Mouse (Mus musculus) neutrophil, adult 5-6 weeks (primary cell): ENCODE measurements around the gene Atg4c. TPM values are rescaled to one million over a fixed set of nuclear protein-coding genes. Genes with fewer than 3 reads are reported as not detected.

Source experiments
- ATAC-seq: fragments of 151-379, 151-347 bp; 2 replicates; pipeline ENCODE4 v1.8.0; 2017; ENCODE audit warnings: mild to moderate bottlenecking, moderate TSS enrichment; ENCODE audit not compliant: insufficient number of reproducible peaks, poor library complexity, low FRiP score, severe bottlenecking; ENCODE audit errors: extremely low read depth
- total RNA-seq: library from RNA; stranded (forward); fragments of 200-1000 nt; gene quantifications from 2 replicates; pipeline ENCODE4 v1.2.3, GENCODE M21; 2017

The Atg4c gene
- total RNA-seq, 1 experiment from 2014 or later: 10.7 TPM

GRCm38 (mm10) chr4:99182660-99183431 lies 10.9 kb upstream of the Atg4c start:
- ATAC-seq: peak; percentile 53; the same call in 1 of the 2 replicates

DNA sequence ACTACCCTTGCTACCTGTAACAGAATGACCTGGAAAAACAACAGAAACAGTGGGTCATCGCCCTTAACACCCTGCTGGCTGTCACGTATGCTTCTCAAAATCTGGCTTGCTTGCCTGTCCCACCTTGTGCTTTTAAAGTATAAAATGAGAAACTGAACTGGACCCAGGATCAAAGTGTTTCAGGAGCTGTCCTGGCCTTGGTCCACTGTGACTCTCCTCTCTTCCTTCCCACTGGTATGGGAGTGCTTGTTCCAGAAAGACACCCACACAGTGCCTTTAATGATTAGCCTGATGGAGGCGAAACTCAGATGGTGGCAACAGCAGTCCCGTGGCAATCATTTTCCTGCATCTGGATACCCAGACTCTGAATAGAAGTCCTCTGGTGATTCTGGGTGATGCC lies 9.1 kb upstream of the Atg4c start:
- ATAC-seq: no peak

DNA sequence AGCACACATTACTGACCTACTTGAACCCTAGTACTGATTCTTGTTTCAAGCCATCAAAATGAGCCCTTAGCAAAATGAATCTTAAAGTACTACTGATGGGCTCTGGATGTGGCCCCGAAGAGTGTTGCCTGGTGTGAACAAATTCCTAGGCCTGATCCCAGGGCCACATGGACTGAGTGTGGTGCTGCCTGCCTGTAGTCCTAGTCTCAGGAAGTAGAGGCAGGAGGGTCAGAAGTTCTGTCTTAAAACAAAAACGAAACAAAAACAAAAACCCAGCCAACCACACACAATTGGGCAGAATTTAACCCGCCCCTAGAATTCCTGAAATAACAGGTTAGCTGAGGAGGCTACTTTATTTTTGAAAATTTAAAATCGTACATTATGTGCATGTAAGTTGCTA lies 8.4 kb upstream of the Atg4c start:
- ATAC-seq: no peak

DNA sequence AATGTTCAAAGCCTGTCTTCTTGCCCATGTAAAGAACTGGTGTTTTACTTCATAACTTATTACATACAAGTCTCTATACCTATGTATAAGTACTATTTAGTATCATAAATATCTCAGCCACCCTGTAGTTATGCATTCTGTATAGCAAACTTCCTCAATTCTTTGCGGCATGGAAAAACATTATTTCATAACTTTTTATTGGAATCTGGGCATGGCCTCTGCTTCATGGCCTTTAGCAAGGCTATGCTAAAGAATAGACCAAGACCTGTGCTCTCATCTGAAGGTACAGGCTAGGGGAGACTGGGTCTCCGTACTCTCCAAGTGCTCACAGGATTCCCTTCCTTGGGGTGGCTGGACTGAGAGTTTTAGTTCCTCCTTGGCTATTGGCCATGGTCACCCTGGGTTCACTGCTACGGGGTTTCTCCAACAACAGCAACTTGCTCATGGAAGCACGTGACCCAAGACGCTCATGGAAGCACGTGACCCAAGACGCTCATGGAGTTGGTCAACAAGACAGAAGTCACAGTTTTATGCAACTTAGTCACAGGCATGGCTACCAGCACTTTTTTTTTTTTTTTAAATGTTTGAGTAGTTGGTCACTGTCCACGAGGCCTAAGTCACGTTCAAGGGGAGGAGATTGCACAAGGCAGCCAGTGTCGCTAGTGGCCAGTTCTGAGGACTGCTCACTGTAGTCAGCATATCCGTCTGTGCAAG lies 7.2 kb upstream of the Atg4c start:
- ATAC-seq: peak; percentile 59

DNA sequence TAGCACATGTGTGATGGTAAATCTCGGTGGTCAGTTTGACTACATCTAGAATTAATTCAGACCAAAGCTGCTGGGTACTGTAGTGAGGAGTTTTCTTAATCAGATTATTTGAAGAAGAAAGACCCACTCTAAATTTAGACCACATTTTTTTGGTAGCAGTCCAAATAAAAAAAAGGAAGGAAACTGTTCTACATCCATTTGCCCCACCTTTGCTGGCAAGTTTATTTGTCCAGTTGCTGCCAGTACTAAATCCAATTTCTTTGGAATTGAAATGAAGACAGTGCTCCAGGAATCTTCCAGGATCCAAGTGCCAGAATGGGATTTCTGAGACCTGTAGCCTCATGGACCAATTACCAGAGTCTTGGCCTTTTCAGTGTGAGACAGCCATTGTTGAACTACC lies 1.1 kb upstream of the Atg4c start:
- ATAC-seq: no peak

DNA sequence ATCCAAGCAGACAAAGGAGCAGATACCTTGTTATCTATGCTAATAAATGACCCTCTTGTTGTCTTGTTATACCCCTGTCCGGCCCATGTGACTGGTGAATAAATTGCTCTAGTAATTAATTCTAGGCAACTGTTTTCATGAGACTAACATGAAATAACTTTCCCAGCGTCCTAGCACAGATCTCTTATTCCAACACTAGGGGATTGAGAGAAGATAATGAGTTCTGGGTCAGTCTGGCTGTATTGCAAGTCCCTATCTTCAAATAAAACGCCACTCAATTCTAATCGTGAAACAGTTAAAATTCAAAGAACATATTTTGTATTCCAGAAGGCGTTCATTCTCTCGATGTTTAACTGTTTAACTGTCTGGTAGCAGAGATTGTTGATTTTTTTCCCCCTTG lies 520 bp upstream of the Atg4c start:
- ATAC-seq: no peak

DNA sequence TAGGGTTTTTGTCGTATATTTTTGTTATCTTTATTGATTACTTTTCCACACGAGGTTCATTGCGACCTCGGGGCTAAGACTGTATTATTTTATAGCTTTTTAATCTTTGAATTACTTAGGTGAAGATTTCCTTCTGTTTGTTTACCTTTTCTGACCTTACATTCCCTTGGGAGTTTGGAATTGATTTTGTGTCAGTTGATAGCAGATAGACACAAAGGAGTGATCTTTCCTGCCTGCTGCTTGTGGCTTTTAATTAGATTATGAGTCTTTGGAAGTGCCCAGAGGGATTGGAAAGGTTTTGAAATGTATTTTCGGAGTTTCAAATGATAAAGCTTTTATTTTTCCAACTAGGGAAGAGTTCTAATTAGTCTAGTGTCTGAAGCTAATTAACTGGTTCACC lies 1.1 kb downstream of the Atg4c start:
- no peak for ATAC-seq

GRCm38 (mm10) chr4:99198721-99199120 lies 5.0 kb downstream of the Atg4c start:
- ATAC-seq: no peak

DNA sequence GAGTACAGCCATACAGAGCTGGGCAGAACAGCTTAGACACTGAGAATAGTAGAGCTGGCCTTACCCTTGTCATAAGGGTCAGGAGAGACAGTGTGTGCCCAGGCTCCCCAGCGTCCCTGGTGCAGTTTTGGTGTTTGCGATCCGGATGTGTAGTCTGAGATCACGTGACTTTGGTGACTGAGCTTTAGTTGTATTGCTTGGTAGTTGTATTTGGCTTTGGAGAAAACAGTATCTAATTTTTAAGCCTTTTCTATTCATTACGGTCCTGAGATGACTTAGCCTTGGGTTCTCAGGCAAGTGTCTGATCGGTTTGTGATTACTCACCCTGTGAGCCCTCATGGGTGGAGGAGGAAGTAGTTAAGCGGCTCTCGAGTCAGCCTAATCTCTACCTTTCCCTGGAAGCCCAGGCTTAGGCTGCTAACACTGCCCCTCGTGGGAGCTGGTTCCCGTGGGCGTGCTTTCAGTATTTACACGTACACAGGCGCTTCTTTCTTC lies 6.1 kb downstream of the Atg4c start:
- peak; percentile 70 for ATAC-seq

DNA sequence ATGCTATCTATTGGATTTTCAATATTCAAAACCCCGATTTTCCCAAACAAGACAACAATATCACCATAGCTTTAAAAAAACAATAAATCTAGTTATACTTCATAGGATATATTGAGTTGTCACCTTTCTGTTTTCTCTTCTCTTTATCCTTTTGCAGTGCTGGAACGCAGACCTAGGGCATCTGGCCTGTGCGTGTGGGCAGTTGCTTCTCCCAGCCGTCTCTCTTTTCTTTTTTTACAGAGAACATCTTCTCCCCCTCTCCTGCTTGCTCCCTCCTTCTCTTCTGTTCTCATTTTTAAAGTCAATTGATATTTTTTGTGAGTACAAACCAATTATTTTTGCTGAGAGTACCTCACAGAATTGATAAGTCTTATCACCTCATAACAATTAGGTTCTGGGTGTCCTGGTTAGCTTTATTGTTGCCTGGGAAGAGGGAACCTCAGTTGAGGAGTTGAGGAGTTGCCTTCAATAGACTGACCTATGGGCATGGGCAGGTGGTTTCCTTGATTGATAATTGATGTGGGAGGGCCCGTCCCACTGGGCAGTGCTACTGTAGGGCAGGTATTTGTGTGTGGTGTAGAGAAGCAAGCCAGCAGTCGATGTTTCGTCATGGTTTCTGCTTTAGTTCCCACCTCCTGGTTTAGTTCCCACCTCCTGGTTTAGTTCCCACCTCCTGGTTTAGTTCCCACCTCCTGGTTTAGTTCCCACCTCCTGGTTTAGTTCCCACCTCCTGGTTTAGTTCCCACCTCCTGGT lies 6.8 kb downstream of the Atg4c start:
- no peak for ATAC-seq

DNA sequence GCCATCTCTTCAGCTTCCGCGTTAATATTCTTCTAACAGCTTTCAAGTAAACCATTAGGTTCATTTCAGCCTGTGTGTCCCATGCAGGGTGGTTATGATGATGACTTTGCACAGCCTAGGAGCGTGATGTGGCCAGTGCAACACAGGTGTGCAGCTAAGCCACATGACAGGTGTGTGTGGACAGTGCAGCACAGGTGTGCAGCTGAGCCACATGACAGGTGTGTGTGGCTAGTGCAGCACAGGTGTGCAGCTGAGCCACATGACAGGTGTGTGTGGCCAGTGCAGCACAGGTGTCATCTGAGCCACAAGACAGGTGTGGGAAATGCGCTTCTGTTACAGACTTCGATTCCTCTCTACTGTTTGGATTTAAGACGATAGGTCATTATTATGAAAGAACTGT lies 12.0 kb downstream of the Atg4c start:
- no peak for ATAC-seq

DNA sequence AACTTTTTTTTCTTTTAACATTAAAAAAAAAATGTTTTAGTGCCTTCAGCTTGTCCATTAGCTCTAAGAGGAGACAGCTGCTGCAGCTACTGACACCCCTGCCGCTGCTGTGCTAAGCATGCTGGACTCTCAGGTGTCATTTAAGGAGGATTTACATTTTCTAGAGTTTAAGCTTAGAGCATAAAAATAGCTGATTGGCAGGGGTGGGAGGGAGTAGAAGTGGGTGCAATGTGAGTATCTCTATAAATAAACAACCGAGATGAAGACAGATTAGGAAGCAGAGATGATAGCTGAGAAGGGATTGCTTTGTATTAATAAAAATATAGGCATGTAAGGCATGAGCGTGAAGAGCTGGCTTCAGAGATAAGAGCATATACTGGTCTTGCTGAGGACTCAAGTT lies 12.6 kb downstream of the Atg4c start:
- no peak for ATAC-seq

DNA sequence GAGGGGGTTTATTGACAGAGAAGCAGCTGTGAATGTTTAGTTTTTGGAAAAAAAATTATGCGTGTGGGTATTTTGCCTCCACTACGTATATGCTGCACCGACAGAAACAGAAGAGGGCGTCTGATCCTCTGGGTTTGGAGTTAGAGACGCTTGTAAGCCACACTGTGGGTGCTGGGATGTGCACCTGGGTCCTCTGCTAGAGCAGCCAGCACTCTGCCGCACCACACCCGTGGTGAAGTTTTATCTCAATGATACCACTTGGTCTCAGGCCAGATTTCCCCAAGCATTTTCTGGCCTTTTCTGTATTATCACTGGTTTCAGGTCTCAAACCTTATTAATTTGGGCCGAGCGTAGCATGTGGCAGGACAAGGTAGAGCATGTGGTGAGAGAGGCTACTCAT lies 16.4 kb downstream of the Atg4c start:
- no peak for ATAC-seq

DNA sequence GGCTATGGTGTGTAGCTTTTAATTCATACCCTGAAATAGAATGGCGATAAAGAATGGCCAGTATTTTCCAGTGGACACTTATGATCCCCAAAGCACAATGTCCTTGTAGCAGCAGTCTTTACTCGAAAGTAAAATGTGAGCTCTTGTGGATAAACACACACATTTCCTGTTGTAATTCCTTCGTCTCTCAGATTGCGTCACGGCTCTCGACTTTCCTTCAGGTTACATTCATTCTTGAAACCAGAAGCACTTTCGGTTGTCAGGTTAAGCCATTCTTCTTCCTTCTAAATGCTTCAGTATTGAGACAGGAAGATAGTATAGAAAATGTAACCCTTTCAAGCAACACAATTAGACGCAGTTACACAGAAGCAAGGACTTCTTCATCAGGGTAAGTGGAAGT lies 17.9 kb downstream of the Atg4c start:
- ATAC-seq: no peak

DNA sequence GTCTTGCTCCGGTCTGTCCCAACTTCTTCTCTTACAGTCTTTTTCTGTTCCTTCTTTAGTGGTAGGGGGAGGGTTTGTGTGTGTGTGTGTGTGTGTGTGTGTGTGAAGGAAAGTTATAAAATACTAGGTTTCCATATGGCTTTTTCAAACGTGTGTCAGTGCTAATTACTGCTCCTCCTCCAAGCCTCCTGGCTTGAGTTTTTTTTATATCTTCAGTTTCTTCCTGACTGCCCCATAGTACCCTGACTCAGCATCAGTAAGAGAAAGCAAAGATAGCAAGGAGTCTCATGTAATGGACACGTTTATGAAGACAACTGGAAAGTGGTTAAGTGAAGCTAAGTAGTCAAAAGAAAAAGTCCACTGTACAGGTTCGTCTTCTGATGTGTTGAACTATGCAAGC lies 19.4 kb downstream of the Atg4c start:
- no peak for ATAC-seq

DNA sequence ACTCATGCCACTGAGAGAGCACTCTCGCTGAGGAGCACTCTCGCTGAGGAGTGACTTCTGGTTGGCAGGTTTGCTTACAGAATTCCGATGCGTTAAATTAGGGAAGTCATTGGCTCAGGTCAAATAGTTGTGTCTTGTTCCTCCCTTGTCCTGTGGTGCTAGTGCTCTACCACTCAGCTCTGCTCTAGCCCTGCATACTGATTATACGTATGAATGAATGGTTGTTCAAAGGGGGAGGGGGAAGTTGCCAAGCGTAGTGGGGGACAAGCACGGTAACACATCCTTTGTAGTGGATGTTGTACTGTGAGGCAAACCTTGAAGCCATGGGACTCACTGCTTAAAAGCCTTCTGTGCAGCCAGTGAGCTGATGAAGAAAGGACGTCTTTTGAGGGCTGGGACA lies 28.5 kb downstream of the Atg4c start:
- no peak for ATAC-seq

DNA sequence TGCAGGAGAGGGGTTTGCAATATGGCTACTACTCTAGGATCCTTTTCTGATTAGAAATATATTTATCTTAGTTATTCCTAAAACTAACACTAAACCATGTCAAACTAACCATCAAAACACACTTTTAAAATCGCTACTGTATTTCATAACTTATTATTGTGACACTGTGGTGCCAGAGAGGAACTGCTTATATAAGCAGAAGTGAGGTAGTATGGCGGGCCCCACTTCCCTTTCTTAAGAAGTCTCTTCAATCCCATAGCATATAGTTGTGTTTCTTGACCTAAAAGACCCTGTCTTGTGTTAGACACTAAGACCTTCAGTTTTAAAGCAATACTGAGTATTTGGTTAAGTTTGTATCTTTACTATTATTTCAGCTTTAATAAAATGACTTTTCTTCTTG lies 31.1 kb downstream of the Atg4c start:
- ATAC-seq: peak; percentile 92

- ATAC-seq: no peak
Measured at GRCm38 (mm10) chr4:99227226-99227625, 33.5 kb downstream of the Atg4c start.

DNA sequence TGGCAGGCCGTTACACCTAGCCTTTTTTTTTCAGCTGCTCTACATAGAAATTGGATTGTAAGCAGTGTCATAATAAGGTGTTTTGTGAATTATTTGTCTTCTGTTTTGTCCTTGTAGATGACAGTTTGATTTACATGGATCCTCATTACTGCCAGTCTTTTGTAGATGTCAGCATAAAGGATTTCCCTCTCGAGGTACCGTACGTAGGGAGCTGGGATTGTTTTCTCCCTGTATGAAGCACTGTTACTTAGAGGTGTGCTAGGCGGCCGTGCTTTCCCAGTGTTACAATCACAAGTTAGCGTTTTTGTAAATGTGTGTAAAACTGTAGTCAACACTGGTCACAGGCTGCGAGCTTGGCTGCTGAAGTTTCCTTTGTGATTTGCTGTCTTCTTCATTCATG lies 35.6 kb downstream of the Atg4c start:
- ATAC-seq: no peak
